Mouse (Mus musculus): ENCODE data around the gene Cdc42bpg. TPM values are rescaled to one million over a fixed set of nuclear protein-coding genes. Genes with fewer than 3 reads are reported as not detected.

The Cdc42bpg gene
- polyA plus RNA-seq, 1 experiment from 2014 or later = 1.0 TPM

DNA sequence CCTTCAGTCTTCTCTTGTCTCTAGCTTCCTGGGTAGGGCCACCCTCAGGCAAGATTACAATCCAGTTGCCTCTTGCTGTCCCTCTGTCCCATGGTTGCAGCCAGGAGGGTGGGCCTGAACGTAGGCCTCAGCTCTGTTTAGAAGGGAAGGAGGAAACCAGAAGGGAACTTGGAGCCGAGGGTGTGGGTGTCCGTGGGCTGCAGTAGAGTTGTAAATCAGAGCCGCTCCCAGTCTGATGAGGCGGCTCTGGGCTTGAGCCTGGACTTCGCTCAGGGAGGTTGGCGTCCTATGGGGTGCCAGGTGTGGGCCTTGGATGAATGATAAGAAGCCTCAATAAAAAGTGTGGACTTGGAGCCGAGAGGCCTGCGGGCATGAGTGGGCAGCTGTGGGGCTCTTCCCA lies 42.1 kb upstream of the Cdc42bpg start:
- no peak overlapping the region for H3K4me3 ChIP-seq (replicated peaks; ENCODE audit: low read depth, low read length)
- WGBS = 22% methylated on average over 9 of the region's 9 CpGs
- H3K4me2 ChIP-seq (ENCODE audit: low read length) = peak overlapping the region; percentile 27
- no peaks in the 10 kb centered on the region for H3K27me3 ChIP-seq (ENCODE audit: insufficient read depth, low read length)
- H3K9me3 ChIP-seq (replicated peaks; ENCODE audit: low read length) = no peaks in the 10 kb centered on the region
- H3K36me3 ChIP-seq (ENCODE audit: insufficient read depth, low read length) = peaks cover 12% of the 10 kb centered on the region; the same call in 1 of the 2 replicates
- H3K27ac ChIP-seq = no peak overlapping the region
- no peak for TF ChIP-seq CTCF (IDR thresholded peaks at IDR 0.05; ENCODE audit: low read depth)
- no peaks in the 10 kb centered on the region; the same call in 1 of the 2 replicates for H3K4me1 ChIP-seq (replicated peaks; ENCODE audit: insufficient read depth, low read length)
- no peak overlapping the region for H3K9ac ChIP-seq (ENCODE audit: low read depth, low read length)
- peak; percentile 41 for DNase-seq (ENCODE audit: low spot score)
- no peak for ATAC-seq (replicated peaks; ENCODE audit: low FRiP score, low read depth)

DNA sequence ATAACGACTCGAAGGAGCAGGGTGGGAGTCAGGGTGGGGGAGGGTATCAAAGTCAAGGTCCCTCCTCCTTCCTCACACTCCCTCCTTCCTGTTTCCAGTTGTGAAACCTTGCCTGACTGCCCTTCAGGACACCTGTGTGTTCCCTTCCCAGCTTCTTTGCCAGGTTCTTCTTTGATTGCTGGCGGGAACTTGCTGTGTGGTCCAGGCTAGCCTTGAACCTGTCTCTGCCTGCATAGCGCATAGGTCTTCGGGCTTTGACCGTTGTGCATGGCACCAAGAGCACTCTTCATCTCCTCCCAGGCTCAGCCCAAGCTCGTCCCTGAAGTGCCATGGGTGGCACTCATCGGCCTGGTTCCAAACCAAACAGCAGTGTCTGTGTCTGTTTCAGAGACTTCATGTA lies 41.3 kb upstream of the Cdc42bpg start:
- no peak overlapping the region for H3K4me3 ChIP-seq (replicated peaks; ENCODE audit: low read depth, low read length)
- no peaks in the 10 kb centered on the region for H3K27me3 ChIP-seq (ENCODE audit: insufficient read depth, low read length)
- H3K36me3 ChIP-seq (ENCODE audit: insufficient read depth, low read length) = peaks cover 10% of the 10 kb centered on the region; the same call in 1 of the 2 replicates
- no peak for TF ChIP-seq CTCF (IDR thresholded peaks at IDR 0.05; ENCODE audit: low read depth)
- H3K27ac ChIP-seq = no peak overlapping the region
- H3K4me1 ChIP-seq (replicated peaks; ENCODE audit: insufficient read depth, low read length) = no peaks in the 10 kb centered on the region; the same call in 1 of the 2 replicates
- no peak for ATAC-seq (replicated peaks; ENCODE audit: low FRiP score, low read depth)
- no peak overlapping the region for H3K4me2 ChIP-seq (ENCODE audit: low read length)
- WGBS = 83% methylated on average over 8 of the region's 8 CpGs
- H3K9me3 ChIP-seq (replicated peaks; ENCODE audit: low read length) = no peaks in the 10 kb centered on the region
- no peak for DNase-seq (ENCODE audit: low spot score)
- H3K9ac ChIP-seq (ENCODE audit: low read depth, low read length) = no peak overlapping the region

DNA sequence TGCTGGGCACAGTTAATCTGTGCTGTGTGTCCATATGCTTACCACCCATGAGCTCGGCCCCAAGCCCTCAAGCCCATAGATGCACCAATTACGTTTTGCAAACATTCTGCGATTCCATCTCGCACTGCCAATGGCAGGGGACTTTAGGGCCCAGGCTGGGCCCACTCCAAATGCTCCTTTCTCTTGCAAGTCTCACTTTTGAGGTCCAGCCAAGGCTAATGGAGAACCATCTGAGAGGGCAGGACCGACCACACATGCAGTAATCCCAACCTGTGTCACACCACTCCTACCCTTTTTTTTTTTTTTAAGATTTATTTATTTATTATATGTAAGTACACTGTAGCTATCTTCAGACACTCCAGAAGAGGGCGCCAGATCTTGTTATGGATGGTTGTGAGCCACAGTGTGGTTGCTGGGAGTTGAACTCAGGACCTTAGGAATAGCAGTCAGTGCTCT lies 40.5 kb upstream of the Cdc42bpg start:
- Histone ChIP-seq H3K4me2 (ENCODE audit: low read length) (no peak overlapping the region), H3K9ac (ENCODE audit: low read depth, low read length) (no peak overlapping the region), H3K36me3 (ENCODE audit: insufficient read depth, low read length) (peaks cover 5% of the 10 kb centered on the region; the same call in 1 of the 2 replicates), H3K27ac (no peak overlapping the region), H3K4me1 (replicated peaks; ENCODE audit: insufficient read depth, low read length) (no peaks in the 10 kb centered on the region; the same call in 1 of the 2 replicates), H3K9me3 (replicated peaks; ENCODE audit: low read length) (no peaks in the 10 kb centered on the region), H3K4me3 (replicated peaks; ENCODE audit: low read depth, low read length) (no peak overlapping the region), H3K27me3 (ENCODE audit: insufficient read depth, low read length) (no peaks in the 10 kb centered on the region)
- peak; percentile 47; the same call in 1 of the 2 replicates for TF ChIP-seq CTCF (IDR thresholded peaks at IDR 0.05; ENCODE audit: low read depth)
- ATAC-seq (replicated peaks; ENCODE audit: low FRiP score, low read depth) (no peak), DNase-seq (ENCODE audit: low spot score) (no peak)
- WGBS = 73% methylated on average over 6 of the region's 6 CpGs

DNA sequence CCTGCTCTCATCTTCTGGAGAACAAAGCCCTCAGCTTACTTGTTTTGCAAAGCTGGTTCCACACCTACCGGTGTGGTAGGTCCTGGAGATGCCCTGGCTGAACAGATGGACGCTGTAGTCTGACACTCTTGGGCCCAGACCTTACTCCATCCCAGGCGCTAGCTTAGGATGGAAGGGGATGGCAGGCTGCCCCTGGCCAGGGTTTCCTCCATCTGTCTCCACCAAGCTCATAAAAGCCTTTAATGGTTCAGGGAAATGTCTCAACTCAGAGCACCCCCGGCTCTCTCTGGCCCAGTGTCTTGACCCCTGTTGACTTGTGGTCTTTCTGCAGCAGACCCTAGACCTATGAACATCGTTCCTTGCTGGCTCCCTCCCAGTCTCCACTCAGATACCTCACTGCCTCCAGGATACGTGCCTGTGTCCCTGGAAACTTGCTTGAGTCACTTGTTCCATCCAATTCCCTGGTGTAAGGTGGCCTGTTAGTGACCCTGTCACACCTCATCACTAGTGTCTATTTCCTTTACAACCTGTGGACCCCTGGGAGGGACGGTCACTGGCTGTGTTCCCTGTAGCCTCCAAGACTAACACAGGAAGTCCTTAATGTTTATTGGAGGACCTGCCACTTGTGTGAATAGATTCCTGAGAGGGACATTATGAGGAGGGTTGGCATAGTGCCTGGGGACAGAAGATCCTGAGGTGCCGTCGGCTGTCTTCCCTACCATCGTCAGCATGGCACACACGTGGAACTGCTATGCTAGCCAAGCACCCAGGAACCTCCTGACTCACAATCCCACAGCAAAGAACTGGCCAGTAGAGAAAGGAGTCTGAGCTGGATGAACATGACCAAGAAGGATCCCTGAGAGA lies 38.7 kb upstream of the Cdc42bpg start:
- no peaks in the 10 kb centered on the region for H3K36me3 ChIP-seq (ENCODE audit: insufficient read depth, low read length)
- no peak overlapping the region for H3K9ac ChIP-seq (ENCODE audit: low read depth, low read length)
- no peaks in the 10 kb centered on the region for H3K9me3 ChIP-seq (replicated peaks; ENCODE audit: low read length)
- H3K27ac ChIP-seq = no peak overlapping the region
- DNase-seq (ENCODE audit: low spot score) (no peak), ATAC-seq (replicated peaks; ENCODE audit: low FRiP score, low read depth) (no peak)
- no peak overlapping the region for H3K4me2 ChIP-seq (ENCODE audit: low read length)
- no peak overlapping the region for H3K4me3 ChIP-seq (replicated peaks; ENCODE audit: low read depth, low read length)
- no peak for TF ChIP-seq CTCF (IDR thresholded peaks at IDR 0.05; ENCODE audit: low read depth)
- H3K27me3 ChIP-seq (ENCODE audit: insufficient read depth, low read length) = no peaks in the 10 kb centered on the region
- 19% methylated on average over 11 of the region's 11 CpGs for WGBS
- no peaks in the 10 kb centered on the region; the same call in 1 of the 2 replicates for H3K4me1 ChIP-seq (replicated peaks; ENCODE audit: insufficient read depth, low read length)

DNA sequence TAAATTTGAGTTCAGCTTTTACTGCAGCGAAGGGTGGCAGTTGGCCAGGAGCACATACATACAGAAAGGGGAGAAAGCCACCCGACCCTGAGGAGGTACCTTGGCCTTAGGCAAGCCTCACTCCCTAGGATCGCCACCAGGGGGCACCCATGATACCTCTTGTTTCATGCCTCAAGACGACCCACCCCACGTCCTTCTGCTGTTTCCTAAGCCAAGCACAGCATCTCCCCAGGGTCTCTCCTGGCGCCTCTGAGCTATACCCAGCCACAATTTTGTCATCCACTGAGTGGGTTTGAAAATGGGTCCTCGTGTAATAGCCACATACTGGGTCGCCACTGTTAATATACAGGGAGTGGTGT lies 38.1 kb upstream of the Cdc42bpg start:
- H3K9ac ChIP-seq (ENCODE audit: low read depth, low read length) = no peak overlapping the region
- WGBS = 14% methylated on average over 8 of the region's 8 CpGs
- H3K4me2 ChIP-seq (ENCODE audit: low read length) = no peak overlapping the region
- no peak; the same call in 1 of the 2 replicates for ATAC-seq (replicated peaks; ENCODE audit: low FRiP score, low read depth)
- H3K27ac ChIP-seq = no peak overlapping the region
- DNase-seq (ENCODE audit: low spot score) = peak; percentile 91
- TF ChIP-seq CTCF (IDR thresholded peaks at IDR 0.05; ENCODE audit: low read depth) = peak; percentile 96
- no peaks in the 10 kb centered on the region for H3K36me3 ChIP-seq (ENCODE audit: insufficient read depth, low read length)
- no peaks in the 10 kb centered on the region for H3K9me3 ChIP-seq (replicated peaks; ENCODE audit: low read length)
- H3K4me3 ChIP-seq (replicated peaks; ENCODE audit: low read depth, low read length) = no peak overlapping the region
- no peaks in the 10 kb centered on the region; the same call in 1 of the 2 replicates for H3K4me1 ChIP-seq (replicated peaks; ENCODE audit: insufficient read depth, low read length)
- no peaks in the 10 kb centered on the region for H3K27me3 ChIP-seq (ENCODE audit: insufficient read depth, low read length)

DNA sequence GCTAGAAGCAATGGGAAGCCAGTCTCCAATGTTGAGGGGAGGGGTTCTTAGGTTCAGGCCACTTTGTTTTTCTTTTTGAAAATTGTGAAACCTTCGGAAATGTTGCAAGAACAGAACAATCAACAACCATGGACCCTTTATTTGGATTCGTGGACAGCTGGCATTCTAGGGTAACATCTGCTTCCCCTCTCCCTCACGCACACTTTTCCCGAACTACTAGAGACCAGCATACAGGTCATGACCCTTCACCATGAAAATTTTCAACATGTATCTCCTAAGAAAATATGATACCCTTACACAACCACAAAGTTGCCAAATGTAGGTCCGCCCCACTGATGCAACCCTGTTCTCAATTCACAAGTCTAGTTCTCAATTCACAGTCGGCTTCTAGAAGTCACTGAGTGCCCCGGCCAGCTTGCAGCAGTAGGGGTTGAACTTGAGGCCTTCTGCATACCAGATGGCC lies 37.6 kb upstream of the Cdc42bpg start:
- Histone ChIP-seq H3K4me1 (replicated peaks; ENCODE audit: insufficient read depth, low read length) (no peaks in the 10 kb centered on the region; the same call in 1 of the 2 replicates), H3K9me3 (replicated peaks; ENCODE audit: low read length) (no peaks in the 10 kb centered on the region), H3K27me3 (ENCODE audit: insufficient read depth, low read length) (no peaks in the 10 kb centered on the region), H3K36me3 (ENCODE audit: insufficient read depth, low read length) (no peaks in the 10 kb centered on the region), H3K4me3 (replicated peaks; ENCODE audit: low read depth, low read length) (no peak overlapping the region), H3K27ac (no peak overlapping the region), H3K9ac (ENCODE audit: low read depth, low read length) (no peak overlapping the region), H3K4me2 (ENCODE audit: low read length) (no peak overlapping the region)
- TF ChIP-seq CTCF (IDR thresholded peaks at IDR 0.05; ENCODE audit: low read depth) = no peak
- WGBS = 79% methylated on average over 7 of the region's 7 CpGs
- ATAC-seq (replicated peaks; ENCODE audit: low FRiP score, low read depth) (no peak), DNase-seq (ENCODE audit: low spot score) (no peak)
